Mouse (Mus musculus) spleen, adult 2 months (tissue): ENCODE measurements around the gene Slc16a14. TPM values are rescaled to one million over a fixed set of nuclear protein-coding genes. Genes with fewer than 3 reads are reported as not detected.

Experiments used
- DNase-seq, 2 experiments: peaks; one replicate each; pipeline versions ENCODE4 v3.0.0 to v3.0.0-alpha.2; 2012 to 2021; ENCODE audit warnings: low spot score in 2 of 2, low read depth in 1 of 2
- H3K27ac ChIP-seq: fragments of 200-500 bp; 2 replicates; pipeline ENCODE4 v1.5.1; 2012; ENCODE audit warnings: low read length, inconsistent platforms; ENCODE audit not compliant: insufficient read depth
- H3K27me3 ChIP-seq: fragments of 200-500 bp; 2 replicates; pipeline ENCODE4 v1.6.1; 2012; ENCODE audit warnings: mild to moderate bottlenecking, moderate library complexity, low read length, inconsistent platforms; ENCODE audit not compliant: control insufficient read depth, insufficient read depth
- H3K36me3 ChIP-seq: fragments of 200-500 bp; 2 replicates; pipeline ENCODE4 v1.6.1; 2012; ENCODE audit warnings: mild to moderate bottlenecking, low read length, inconsistent platforms; ENCODE audit not compliant: control insufficient read depth, insufficient read depth
- H3K4me1 ChIP-seq: fragments of 200-500 bp; 2 replicates; pipeline ENCODE4 v1.6.1; 2011; ENCODE audit warnings: inconsistent platforms; ENCODE audit not compliant: control insufficient read depth, insufficient read depth, insufficient read length
- H3K4me3 ChIP-seq: fragments of 200-500 bp; 2 replicates; pipeline ENCODE4 v1.5.1; 2011; ENCODE audit warnings: mild to moderate bottlenecking, inconsistent platforms; ENCODE audit not compliant: insufficient read depth, insufficient read length; ENCODE audit errors: extremely low read depth
- CTCF ChIP-seq: fragments of 200-500 bp; IDR thresholded peaks from 2 replicates; pipeline ENCODE4 v1.5.1; 2011; ENCODE audit warnings: mild to moderate bottlenecking, inconsistent platforms; ENCODE audit not compliant: insufficient read depth, insufficient read length, insufficient replicate concordance; ENCODE audit errors: extremely low read depth
- POLR2A ChIP-seq: fragments of 200-500 bp; IDR thresholded peaks from 2 replicates; pipeline ENCODE4 v1.6.1; 2011; ENCODE audit warnings: low read depth, low read length, inconsistent platforms
- WGBS: fragments of 180-500 bp; shearing (Covaris S2); methylation state at CpG from one replicate; pipeline ENCODE4 v1.1.7; 2018; 5-methylcytosine and 5-hydroxymethylcytosine counted together
- polyA plus RNA-seq: library from polyadenylated mRNA; depleted of rRNA; stranded (reverse); fragments of >200 nt; gene quantifications from 2 replicates; pipeline ENCODE4 v1.2.3, GENCODE M21; 2012

The Slc16a14 gene
- polyA plus RNA-seq, 1 experiment = 0.06 TPM

GRCm38 (mm10) chr1:84945950-84946349 lies 11.0 kb upstream of the Slc16a14 start:
- WGBS = 77% methylated on average over 3 of the region's 3 CpGs
- DNase-seq = no peak
- Histone ChIP-seq H3K4me3 (no peak overlapping the region), H3K4me1 (no peaks in the 10 kb centered on the region), H3K36me3 (no peaks in the 10 kb centered on the region), H3K27me3 (no peaks in the 10 kb centered on the region), H3K27ac (no peak overlapping the region)
- TF ChIP-seq CTCF (no peak), POLR2A (no peak)

GRCm38 (mm10) chr1:84943549-84943948 lies 8.6 kb upstream of the Slc16a14 start:
- 97% methylated on average over 4 of the region's 4 CpGs for WGBS
- TF ChIP-seq POLR2A (no peak), CTCF (no peak)
- DNase-seq = no peak
- Histone ChIP-seq H3K4me1 (no peaks in the 10 kb centered on the region), H3K4me3 (no peak overlapping the region), H3K27ac (no peak overlapping the region), H3K36me3 (no peaks in the 10 kb centered on the region), H3K27me3 (no peaks in the 10 kb centered on the region)

GRCm38 (mm10) chr1:84942666-84943065 lies 7.7 kb upstream of the Slc16a14 start:
- Histone ChIP-seq H3K4me3 (no peak overlapping the region), H3K4me1 (no peaks in the 10 kb centered on the region), H3K36me3 (no peaks in the 10 kb centered on the region), H3K27ac (no peak overlapping the region), H3K27me3 (no peaks in the 10 kb centered on the region)
- no peak for DNase-seq
- TF ChIP-seq CTCF = no peak
- TF ChIP-seq POLR2A = no peak

- no peaks in the 10 kb centered on the region for H3K27me3 ChIP-seq
- TF ChIP-seq POLR2A (no peak), CTCF (no peak)
- no peak overlapping the region for H3K4me3 ChIP-seq
- no peaks in the 10 kb centered on the region for H3K4me1 ChIP-seq
- no peak overlapping the region for H3K27ac ChIP-seq
- DNase-seq = no peak
- 85% methylated on average over 2 of the region's 2 CpGs for WGBS
- no peaks in the 10 kb centered on the region for H3K36me3 ChIP-seq
Measured at GRCm38 (mm10) chr1:84940322-84940721, 5.4 kb upstream of the Slc16a14 start.

GRCm38 (mm10) chr1:84939466-84939865 lies 4.5 kb upstream of the Slc16a14 start:
- TF ChIP-seq CTCF = no peak
- no peak for TF ChIP-seq POLR2A
- no peak for DNase-seq
- Histone ChIP-seq H3K27ac (no peak overlapping the region), H3K36me3 (no peaks in the 10 kb centered on the region), H3K27me3 (no peaks in the 10 kb centered on the region; the same call in 1 of the 2 replicates), H3K4me1 (no peaks in the 10 kb centered on the region), H3K4me3 (no peak overlapping the region)
- 79% methylated on average over 4 of the region's 4 CpGs for WGBS

- DNase-seq = no peak
- Histone ChIP-seq H3K36me3 (no peaks in the 10 kb centered on the region), H3K4me1 (no peaks in the 10 kb centered on the region), H3K27me3 (no peaks in the 10 kb centered on the region; the same call in 1 of the 2 replicates), H3K27ac (no peak overlapping the region), H3K4me3 (no peak overlapping the region)
- TF ChIP-seq CTCF (no peak), POLR2A (no peak)
- WGBS = 89% methylated on average over 19 of the region's 19 CpGs
Measured at GRCm38 (mm10) chr1:84936716-84937510, 2.0 kb upstream of the Slc16a14 start.

GRCm38 (mm10) chr1:84935668-84936067 lies 734 bp upstream of the Slc16a14 start:
- Histone ChIP-seq H3K27ac (no peak overlapping the region), H3K27me3 (no peaks in the 10 kb centered on the region; the same call in 1 of the 2 replicates), H3K4me3 (no peak overlapping the region), H3K4me1 (no peaks in the 10 kb centered on the region), H3K36me3 (no peaks in the 10 kb centered on the region)
- 10% methylated on average over 9 of the region's 9 CpGs for WGBS
- no peak for DNase-seq
- TF ChIP-seq CTCF = no peak
- no peak for TF ChIP-seq POLR2A
